Mouse (Mus musculus): ENCODE measurements at regions not wholly inside any gene's neighbourhood (a gene's known extent, or its start where the extent isn't known, plus 50 kb on each side); places are given as distances from the start of the nearest gene placed in this dataset.
A peak's percentile ranks its signal among the peaks of the same experiment; 100 is the strongest.

- DNase-seq (ENCODE audit: low spot score in 2 of 2): no peak
Measured at GRCm38 (mm10) chr9:118323796-118324195, 154.2 kb upstream of the Eomes start.

- no peak for DNase-seq (ENCODE audit: low spot score in 2 of 2)
Measured at GRCm38 (mm10) chr9:118326656-118327055, 151.4 kb upstream of the Eomes start.

DNA sequence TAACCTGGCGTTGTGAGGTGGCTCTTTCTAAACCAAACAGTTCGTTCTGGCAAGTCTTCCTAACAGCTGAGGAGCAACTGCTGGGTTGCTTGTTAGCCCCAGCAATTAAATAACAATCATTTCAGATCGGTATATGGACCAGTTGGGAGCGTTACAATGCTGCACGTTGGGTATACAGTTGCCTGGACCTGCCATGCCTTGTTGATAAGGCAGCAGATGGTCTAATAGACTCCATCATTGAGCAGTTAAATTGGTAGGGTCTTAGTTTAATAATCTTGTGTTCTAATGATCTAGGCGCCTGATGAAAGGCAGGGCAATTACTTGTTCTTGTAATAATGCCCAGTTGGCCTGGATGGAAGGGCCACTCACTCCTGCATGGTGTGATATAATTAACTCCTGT is 150.1 kb upstream of the Eomes start:
- DNase-seq (ENCODE audit: low spot score in 2 of 2): no peak

- DNase-seq (ENCODE audit: low spot score in 2 of 2): no peak
Measured at GRCm38 (mm10) chr9:118341401-118341800, 136.6 kb upstream of the Eomes start.

- no peak for DNase-seq (ENCODE audit: low spot score in 2 of 2)
Measured at GRCm38 (mm10) chr9:118354911-118355310, 123.1 kb upstream of the Eomes start.

DNA sequence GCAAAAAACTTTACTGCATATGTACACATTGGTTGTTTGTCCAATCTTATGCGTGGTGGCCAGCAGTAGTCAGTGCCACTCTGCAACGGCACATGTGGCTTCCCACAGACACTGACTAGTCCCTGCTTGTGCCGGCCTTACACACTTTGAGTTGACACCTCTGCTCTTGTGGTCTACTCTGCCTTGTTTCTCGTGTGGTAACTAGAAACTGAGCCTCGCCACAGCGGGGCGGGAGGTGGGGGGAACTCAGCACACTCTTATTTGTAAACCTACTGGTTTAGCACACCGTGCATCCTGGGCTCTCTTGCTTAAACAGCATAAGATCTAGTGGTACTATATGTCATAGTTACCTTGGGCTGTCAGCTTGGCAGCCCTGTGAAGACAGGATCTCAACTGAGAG is 120.6 kb upstream of the Eomes start:
- no peak for DNase-seq (ENCODE audit: low spot score in 2 of 2)

- DNase-seq (ENCODE audit: low spot score in 2 of 2): no peak
Measured at GRCm38 (mm10) chr9:118363929-118364328, 114.1 kb upstream of the Eomes start.

- no peak for DNase-seq (ENCODE audit: low spot score in 2 of 2)
Measured at GRCm38 (mm10) chr9:118365431-118365830, 112.6 kb upstream of the Eomes start.

DNA sequence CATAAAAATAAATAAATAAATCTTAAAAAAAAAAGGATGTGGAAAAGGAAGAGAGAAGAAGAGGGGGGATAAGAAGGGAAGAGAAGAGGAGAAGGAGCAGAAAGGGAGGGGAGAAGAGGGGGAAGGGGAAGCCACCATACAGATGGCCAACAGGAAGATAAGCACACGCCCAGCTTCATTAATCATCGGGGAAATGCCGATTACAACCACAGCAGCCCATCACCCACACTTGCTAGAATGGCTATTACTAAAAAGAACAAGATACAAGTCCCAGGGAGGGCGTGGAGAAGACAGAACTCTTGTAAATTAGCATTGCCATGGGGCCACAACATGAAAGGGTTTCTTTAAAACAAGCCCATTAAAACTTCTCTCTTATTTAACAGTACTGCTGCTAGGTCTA is 110.7 kb upstream of the Eomes start:
- DNase-seq (ENCODE audit: low spot score in 2 of 2): no peak

GRCm38 (mm10) chr9:118370581-118370980 is 107.4 kb upstream of the Eomes start:
- DNase-seq (ENCODE audit: low spot score in 2 of 2): no peak

DNA sequence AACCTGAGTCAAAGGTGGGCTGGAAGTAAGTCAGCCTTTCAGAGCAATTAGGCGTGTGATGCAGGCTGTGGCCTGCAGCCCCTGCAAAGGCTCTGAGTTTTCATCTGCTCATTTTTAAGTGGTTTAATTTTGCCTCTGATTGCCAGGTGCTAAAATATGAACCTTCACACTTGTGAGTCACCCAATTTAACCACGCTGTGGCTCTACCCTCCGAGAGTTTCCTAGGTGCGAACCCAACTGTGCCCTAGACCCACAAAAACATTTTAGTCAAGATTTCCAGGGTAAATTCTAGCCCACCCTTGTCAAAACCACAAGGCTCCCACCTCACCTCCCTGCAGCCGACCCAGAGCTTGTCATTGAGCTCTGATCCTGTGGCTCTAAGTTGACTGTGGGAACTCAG is 103.3 kb upstream of the Eomes start:
- DNase-seq (ENCODE audit: low spot score in 2 of 2): no peak

GRCm38 (mm10) chr9:118379055-118379454 is 99.0 kb upstream of the Eomes start:
- DNase-seq (ENCODE audit: low spot score in 2 of 2): peak; percentile 28 to 34

GRCm38 (mm10) chr9:118382532-118382931 is 95.5 kb upstream of the Eomes start:
- DNase-seq (ENCODE audit: low spot score in 2 of 2): no peak

- DNase-seq (ENCODE audit: low spot score in 2 of 2): no peak
Measured at GRCm38 (mm10) chr9:118384610-118385009, 93.4 kb upstream of the Eomes start.

- DNase-seq (ENCODE audit: low spot score in 2 of 2): no peak
Measured at GRCm38 (mm10) chr9:118387631-118388030, 90.4 kb upstream of the Eomes start.

GRCm38 (mm10) chr9:118389481-118390334 is 88.3 kb upstream of the Eomes start:
- no peak for DNase-seq (ENCODE audit: low spot score in 2 of 2)

DNA sequence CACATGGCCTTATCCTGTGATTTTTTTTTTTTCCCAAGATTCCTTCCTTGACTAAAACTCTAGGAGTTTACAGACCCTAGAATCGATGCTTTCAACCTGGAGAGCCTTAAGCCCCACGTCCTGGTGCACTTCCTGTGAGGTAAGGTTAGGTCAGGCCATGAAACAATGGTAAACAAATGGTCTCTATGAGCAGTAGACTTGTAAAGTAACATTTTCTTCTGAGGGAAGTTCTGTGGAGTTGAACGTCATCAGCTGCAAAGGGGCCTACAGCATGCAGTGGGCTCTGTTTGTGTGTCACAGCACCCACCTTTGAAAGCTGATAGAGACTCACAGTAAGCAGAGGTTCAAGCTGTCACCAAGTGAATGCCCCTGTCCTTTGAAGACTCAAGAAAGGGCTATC is 87.3 kb upstream of the Eomes start:
- no peak for DNase-seq (ENCODE audit: low spot score in 2 of 2)

GRCm38 (mm10) chr9:118391715-118392114 is 86.3 kb upstream of the Eomes start:
- DNase-seq (ENCODE audit: low spot score in 2 of 2): no peak

DNA sequence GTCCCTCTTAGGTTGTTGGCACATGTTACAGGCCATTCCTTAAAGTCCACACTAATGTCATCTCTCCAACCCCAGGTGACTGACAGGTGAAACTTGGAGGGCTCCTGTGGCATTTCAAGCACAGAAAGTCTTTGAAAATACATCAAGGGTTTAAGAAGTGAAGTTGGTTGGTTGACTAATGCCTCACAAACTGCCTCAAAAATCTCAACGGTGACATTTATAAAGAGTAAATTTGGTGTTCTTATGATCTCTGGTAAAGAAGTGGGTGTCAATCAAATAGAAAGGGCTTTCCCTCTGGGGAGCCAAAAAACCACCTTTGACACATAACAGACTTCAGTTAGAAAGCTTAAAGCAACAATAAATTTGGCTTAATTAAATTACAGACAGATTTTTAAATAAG is 85.2 kb upstream of the Eomes start:
- no peak for DNase-seq (ENCODE audit: low spot score in 2 of 2)

DNA sequence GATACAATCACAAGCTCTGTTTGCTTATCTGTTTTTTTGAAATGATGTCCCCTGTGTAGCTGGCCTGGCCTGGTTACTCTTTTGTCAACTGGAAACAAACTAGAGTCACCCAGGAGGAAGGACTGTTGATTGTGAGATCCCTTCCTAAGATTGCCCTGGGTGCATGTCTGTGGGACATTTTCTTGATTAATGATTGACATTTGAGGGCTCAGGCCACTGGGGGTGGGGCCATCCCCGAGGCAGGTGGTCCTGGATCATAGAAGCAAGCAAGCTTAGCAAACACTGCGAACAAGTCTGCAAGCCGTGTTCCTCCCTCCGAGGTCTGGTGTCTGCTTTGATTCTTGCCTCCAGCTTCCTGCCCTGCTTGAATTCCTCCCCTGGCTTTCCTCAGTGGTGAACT is 84.4 kb upstream of the Eomes start:
- DNase-seq (ENCODE audit: low spot score in 2 of 2): no peak

DNA sequence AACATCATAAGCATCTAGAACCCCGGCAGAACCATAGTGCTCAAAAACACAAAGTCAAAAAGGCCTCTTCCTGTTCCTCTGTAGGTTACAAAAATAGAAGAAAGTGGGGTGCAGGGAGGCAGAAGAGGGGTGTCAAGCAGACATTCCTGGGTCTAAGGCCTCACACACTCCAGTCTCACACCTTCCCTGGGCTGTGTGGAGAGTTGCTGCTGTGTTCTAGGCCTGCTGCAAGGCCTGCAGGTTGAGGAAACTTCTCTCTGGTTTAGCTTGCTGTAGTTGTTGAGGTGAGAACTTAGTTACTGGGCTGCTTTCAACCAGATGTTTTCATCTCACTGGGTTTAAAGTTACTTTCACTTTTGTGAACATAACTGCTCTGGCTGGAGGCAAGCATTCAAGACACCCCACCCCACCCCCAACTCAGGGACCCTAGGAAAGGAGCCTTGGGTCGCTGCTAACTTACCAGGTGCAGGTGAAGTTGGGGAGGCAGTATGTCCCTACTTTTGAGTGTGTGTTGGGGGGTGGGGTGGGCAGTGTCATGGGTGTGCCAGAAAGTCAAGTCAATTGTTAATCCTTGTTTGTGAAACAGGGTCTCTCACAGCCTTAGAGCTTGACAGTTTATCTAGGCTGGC is 81.5 kb upstream of the Eomes start:
- DNase-seq (ENCODE audit: low spot score in 2 of 2): no peak

DNA sequence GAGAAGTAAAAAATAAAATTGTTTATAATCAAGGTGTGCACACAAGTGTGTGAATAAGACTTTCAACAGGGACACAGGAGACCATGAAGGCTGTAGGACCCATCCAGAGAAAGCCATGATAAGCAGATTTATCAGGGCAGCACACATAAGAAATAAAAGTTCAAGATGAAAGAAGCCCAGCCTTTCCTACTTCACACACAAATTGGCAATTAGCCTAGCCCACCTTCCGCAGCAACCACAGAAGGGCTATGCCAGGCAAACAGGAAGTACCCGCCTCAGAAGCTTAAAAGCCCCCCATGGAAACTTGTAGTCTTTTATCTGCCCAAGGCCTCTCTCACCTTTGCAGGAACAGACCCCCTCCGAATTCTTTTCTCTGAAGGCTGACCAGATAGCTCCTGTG is 77.5 kb upstream of the Eomes start:
- DNase-seq (ENCODE audit: low spot score in 2 of 2): no peak

- no peak for DNase-seq (ENCODE audit: low spot score in 2 of 2)
Measured at GRCm38 (mm10) chr9:118401170-118401569, 76.8 kb upstream of the Eomes start.

Measured in right cerebral cortex, postnatal 10 days (tissue).